Mouse (Mus musculus): ENCODE data around the gene Myh11. TPM values are rescaled to one million over a fixed set of nuclear protein-coding genes. Genes with fewer than 3 reads are reported as not detected.
A peak's percentile ranks its signal among the peaks of the same experiment; 100 is the strongest.

Myh11 gene
- total and polyA plus RNA-seq, 3 experiments, result 0.01 TPM; not detected in 2

- no peak for TF ChIP-seq CHD1 (IDR thresholded peaks at IDR 0.05; ENCODE audit: low read depth, low read length)
- TF ChIP-seq MAZ (IDR thresholded peaks at IDR 0.05; ENCODE audit: low read depth, low read length), result no peak
- TF ChIP-seq USF1 (IDR thresholded peaks at IDR 0.05; ENCODE audit: low read depth, low read length), result peak; percentile 70
- TF ChIP-seq GABPA (IDR thresholded peaks at IDR 0.05; ENCODE audit: low read depth, low read length), result no peak
- no peak for TF ChIP-seq MAX (IDR thresholded peaks at IDR 0.05; ENCODE audit: low read length)
- TF ChIP-seq CTCF (IDR thresholded peaks at IDR 0.05 in 2 of 3, conservative IDR thresholded peaks at IDR 0.05 in 1 of 3; ENCODE audit: control insufficient read depth in 1 of 3, insufficient read depth in 1 of 3, low read depth in 2 of 3, low read length in 3 of 3, poor library complexity in 1 of 3, severe bottlenecking in 1 of 3), result peak; percentile 81 to 85 (median 84)
- TF ChIP-seq NRF1 (IDR thresholded peaks at IDR 0.05; ENCODE audit: insufficient read depth, low read depth, low read length, poor library complexity, severe bottlenecking), result no peak
- TF ChIP-seq JUND (IDR thresholded peaks at IDR 0.05; ENCODE audit: low read depth, low read length), result no peak
- no peak for TF ChIP-seq MEF2A (IDR thresholded peaks at IDR 0.05; ENCODE audit: extremely low read depth, insufficient replicate concordance, low read depth, low read length, poor library complexity, severe bottlenecking)
- TF ChIP-seq POLR2A (IDR thresholded peaks at IDR 0.05; ENCODE audit: control insufficient read depth in 1 of 2, insufficient read depth in 1 of 2, low read depth in 1 of 2, low read length in 2 of 2, poor library complexity in 1 of 2), result no peak
- no peak for TF ChIP-seq HCFC1 (IDR thresholded peaks at IDR 0.05; ENCODE audit: low read depth, low read length)
- TF ChIP-seq SMC3 (IDR thresholded peaks at IDR 0.05; ENCODE audit: low read depth, low read length), result peak; percentile 82
- TF ChIP-seq ZC3H11A (IDR thresholded peaks at IDR 0.05; ENCODE audit: low read depth, low read length), result peak; percentile 56
- TF ChIP-seq TCF12 (IDR thresholded peaks at IDR 0.05; ENCODE audit: low read depth, low read length), result no peak
- no peak for TF ChIP-seq EP300 (IDR thresholded peaks at IDR 0.05; ENCODE audit: low read depth in 1 of 2, low read length in 2 of 2)
- no peak for TF ChIP-seq MAFK (IDR thresholded peaks at IDR 0.05; ENCODE audit: borderline replicate concordance, low read depth, low read length)
- no peak for TF ChIP-seq ETS1 (IDR thresholded peaks at IDR 0.05; ENCODE audit: low read depth, low read length)
- TF ChIP-seq GATA1 (IDR thresholded peaks at IDR 0.05; ENCODE audit: low read depth, low read length), result no peak
- no peak for TF ChIP-seq CHD2 (IDR thresholded peaks at IDR 0.05; ENCODE audit: low read length)
- TF ChIP-seq USF2 (IDR thresholded peaks at IDR 0.05; ENCODE audit: borderline replicate concordance in 1 of 2, insufficient read depth in 1 of 2, low read depth in 1 of 2, low read length in 2 of 2), result no peak
- no peak for TF ChIP-seq BHLHE40 (IDR thresholded peaks at IDR 0.05; ENCODE audit: borderline replicate concordance, low read depth, low read length)
- no peak for TF ChIP-seq ZMIZ1 (IDR thresholded peaks at IDR 0.05; ENCODE audit: low read depth, low read length)
- TF ChIP-seq MYB (IDR thresholded peaks at IDR 0.05; ENCODE audit: low read depth, low read length), result no peak
- TF ChIP-seq POLR2AphosphoS5 (IDR thresholded peaks at IDR 0.05; ENCODE audit: borderline replicate concordance, low read depth, low read length), result no peak
- 0 out of 2 replicates have a peak, but pooled peaks have one; percentile 37 for TF ChIP-seq ELF1 (IDR thresholded peaks at IDR 0.05; ENCODE audit: low read depth, low read length)
- peak; percentile 74 for TF ChIP-seq RAD21 (IDR thresholded peaks at IDR 0.05; ENCODE audit: low read depth, low read length)
- TF ChIP-seq ZNF384 (IDR thresholded peaks at IDR 0.05; ENCODE audit: low read depth, low read length), result no peak
- TF ChIP-seq TBP (IDR thresholded peaks at IDR 0.05; ENCODE audit: low read depth, low read length), result no peak
- TF ChIP-seq MXI1 (IDR thresholded peaks at IDR 0.05; ENCODE audit: low read depth, low read length), result no peak
- Histone ChIP-seq H3K4me3 (ENCODE audit: control insufficient read depth in 1 of 2, insufficient read depth in 1 of 2, low read depth in 2 of 2, low read length in 2 of 2) (no peak overlapping the region), H3K9ac (ENCODE audit: control insufficient read depth, low read depth, low read length, poor library complexity, severe bottlenecking) (no peak overlapping the region), H3K4me1 (ENCODE audit: control insufficient read depth in 1 of 2, insufficient read depth in 2 of 2, low read length in 2 of 2) (no peaks in the 10 kb centered on the region), H3K36me3 (ENCODE audit: control insufficient read depth in 1 of 2, insufficient read depth in 2 of 2, low read length in 2 of 2) (peaks cover 0 to under 1% of the 10 kb centered on the region in 2 experiments; a peak in 1 of 4 replicates), H3K27ac (ENCODE audit: control insufficient read depth, low read depth, low read length) (no peak overlapping the region), H3K27me3 (ENCODE audit: control insufficient read depth in 1 of 2, insufficient read depth in 2 of 2, low read length in 2 of 2) (no peaks in the 10 kb centered on the region), H3K79me2 (ENCODE audit: control insufficient read depth, insufficient read depth, low read length, poor library complexity) (no peaks in the 10 kb centered on the region), H3K9me3 (replicated peaks; ENCODE audit: insufficient read depth, low read length) (no peaks in the 10 kb centered on the region)
- peak; percentile 76 for DNase-seq (ENCODE audit: low read depth, low spot score)
Measured at GRCm38 (mm10) chr16:14195427-14195826, 95.7 kb downstream of the Myh11 start.
